Mouse (Mus musculus): ENCODE results near the gene Phf23.

- no peak for TF ChIP-seq EP300 (IDR thresholded peaks at IDR 0.05; ENCODE audit: insufficient read depth, low read depth, low read length)
- TF ChIP-seq POLR2A (IDR thresholded peaks at IDR 0.05; ENCODE audit: insufficient read depth, low read length), result no peak
- no peak for TF ChIP-seq CTCF (IDR thresholded peaks at IDR 0.05; ENCODE audit: low read depth, low read length)
Measured at GRCm38 (mm10) chr11:69992932-69993331, 2.6 kb upstream of the Phf23 start.
